Mouse (Mus musculus) urinary bladder, postnatal 4 days (tissue): ENCODE measurements around the gene Ankrd34a.
"Not testable (repeated sequence)": the region's sequence is repeated elsewhere in the genome, so short reads cannot be mapped to it uniquely, and the experiment has no call there.

Experiments used
- DNase-seq, 2 experiments: peaks; one replicate each; pipeline ENCODE4 v3.0.0; 2021 to 2022; ENCODE audit warnings: low spot score in 2 of 2

The Ankrd34a gene

GRCm38 (mm10) chr3:96579885-96580454, 16.5 kb upstream of the Ankrd34a start:
- DNase-seq: peak; percentile 86 to 91

GRCm38 (mm10) chr3:96581141-96581540, 15.3 kb upstream of the Ankrd34a start:
- no peak for DNase-seq

- no peak for DNase-seq
Measured at GRCm38 (mm10) chr3:96581771-96582515, 14.5 kb upstream of the Ankrd34a start.

DNA sequence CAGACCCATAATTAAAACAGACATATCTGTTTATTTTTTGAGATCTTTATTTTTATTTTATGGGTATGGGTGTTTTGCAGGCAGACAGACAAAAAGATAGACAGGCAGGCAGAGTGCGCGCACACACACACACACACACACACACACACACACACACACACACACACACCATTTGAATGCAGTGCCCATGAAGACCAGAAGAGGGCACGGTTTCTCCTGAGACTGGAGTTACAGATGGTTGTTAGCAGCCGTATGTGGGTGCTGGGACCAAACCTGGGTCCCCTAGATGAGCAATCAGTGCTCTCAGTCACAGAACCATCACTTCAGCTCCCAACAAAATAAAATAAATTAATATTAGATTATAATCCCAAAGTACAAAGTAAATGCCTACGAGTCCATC, 13.1 kb upstream of the Ankrd34a start:
- no peak for DNase-seq

DNA sequence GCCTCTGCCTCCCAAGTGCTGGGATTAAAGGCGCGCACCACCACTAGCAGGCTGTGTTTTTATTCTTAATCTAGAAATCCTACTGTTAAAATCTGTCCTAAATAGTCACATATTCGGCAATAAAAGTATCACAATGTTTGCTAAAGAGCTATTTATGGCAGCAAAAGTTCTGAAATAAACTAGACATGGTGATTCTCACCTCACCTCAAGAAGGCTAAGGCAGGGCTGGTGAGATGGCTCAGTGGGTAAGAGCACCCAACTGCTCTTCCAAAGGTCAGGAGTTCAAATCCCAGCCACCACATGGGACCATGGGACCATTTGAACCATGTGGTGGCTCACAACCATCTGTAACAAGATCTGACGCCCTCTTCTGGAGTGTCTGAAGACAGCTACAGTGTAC, 5.8 kb upstream of the Ankrd34a start:
- no peak for DNase-seq

DNA sequence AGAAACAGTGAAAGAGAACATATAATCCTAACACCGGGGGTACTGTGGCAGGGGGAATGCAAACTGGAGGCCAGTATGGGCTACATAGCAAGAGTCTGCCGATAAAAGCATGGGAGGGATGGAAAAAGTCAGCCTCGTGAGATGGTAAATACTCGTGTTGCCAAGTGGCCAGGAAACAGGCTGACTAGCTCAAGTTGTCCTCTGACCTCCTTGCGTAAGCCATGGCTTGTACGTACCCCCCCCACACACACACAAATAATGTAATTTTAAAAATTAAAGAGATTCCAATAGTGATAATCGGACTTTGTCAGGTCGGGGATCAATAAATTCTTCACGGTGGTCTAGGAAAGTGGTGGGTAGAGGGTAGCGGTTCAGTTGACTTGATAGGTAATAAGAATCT, 3.1 kb upstream of the Ankrd34a start:
- no peak for DNase-seq

DNA sequence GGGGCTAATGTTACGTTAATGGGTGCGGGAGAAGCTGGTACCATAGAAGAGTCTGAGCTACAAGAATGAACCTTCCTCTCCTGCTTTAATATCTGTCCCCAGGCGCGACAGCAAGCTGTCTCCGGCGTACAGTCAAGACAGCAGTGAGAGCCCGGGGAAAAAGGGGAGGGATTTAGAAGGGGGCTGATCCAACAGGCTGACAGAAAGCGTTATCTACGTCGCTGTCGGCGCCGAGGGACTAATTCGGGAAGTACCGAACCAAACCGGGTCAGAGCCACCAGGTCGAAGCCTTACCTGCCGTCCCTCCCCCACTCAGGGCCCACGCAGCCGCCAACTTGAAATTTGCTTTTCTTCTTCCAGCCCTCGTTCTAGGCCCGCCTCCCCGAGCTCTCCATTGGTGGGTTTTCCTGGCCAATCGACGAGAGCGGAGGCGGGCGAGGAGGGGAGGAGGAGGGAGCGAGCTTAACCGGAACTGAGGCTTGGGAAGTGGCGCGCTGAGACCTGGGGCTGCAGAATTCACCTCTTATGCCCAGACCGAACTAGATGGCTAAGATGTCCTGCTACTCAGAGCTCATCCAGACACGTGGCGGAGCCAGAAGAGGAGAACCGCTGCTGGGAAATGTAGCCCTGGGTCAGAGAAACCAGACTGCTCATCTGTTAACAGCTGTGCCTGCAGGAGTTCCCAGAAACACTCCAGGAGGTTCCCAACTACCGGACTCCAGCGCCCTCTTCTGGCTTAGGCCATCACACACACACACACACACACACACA, 2.5 kb upstream of the Ankrd34a start, which contains the start of gene Polr3gl:
Gene Polr3gl, minus strand, starts transcription at position 392 of the 771 bp plus-strand sequence.
- peak; percentile 89 to 94 for DNase-seq

DNA sequence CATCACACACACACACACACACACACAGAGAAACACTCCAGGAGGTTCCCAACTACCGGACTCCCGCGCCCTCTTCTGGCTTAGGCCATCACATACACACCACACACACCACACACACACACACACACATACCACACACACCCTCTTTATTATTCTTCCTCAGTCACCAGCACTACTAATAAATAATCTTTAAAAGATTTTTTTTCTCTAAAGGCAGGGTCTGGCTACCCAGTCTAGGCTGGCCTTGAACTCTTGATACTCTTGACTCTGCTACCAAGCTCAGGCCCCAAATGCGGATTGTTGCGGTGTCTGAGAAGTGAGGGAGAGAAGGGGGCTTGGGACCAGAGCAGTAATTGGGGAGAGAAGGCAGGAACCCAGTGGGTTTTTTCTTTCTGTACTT, 1.6 kb upstream of the Ankrd34a start:
- no peak for DNase-seq

DNA sequence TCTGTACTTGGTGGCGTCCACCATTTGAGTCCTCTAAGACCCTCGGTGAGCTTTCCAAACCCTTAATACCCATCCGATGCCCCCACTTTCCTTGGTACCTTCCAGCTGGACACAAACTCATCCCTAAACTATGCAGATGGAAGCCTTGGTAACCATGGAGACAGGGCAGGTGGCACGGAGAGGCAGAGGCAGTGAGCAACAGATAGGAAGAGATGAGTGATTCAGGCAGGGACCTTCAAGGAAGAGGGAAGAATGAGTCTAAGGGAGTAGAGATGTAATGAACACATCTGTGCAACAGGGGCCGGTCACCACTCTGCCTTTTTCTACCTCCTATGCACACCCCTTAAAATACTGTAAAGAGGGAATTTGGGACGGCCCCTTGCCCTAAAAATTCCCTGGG, 775 bp upstream of the Ankrd34a start:
- no peak for DNase-seq

GRCm38 (mm10) chr3:96596855-96597254, 419 bp downstream of the Ankrd34a start:
- no peak for DNase-seq

DNA sequence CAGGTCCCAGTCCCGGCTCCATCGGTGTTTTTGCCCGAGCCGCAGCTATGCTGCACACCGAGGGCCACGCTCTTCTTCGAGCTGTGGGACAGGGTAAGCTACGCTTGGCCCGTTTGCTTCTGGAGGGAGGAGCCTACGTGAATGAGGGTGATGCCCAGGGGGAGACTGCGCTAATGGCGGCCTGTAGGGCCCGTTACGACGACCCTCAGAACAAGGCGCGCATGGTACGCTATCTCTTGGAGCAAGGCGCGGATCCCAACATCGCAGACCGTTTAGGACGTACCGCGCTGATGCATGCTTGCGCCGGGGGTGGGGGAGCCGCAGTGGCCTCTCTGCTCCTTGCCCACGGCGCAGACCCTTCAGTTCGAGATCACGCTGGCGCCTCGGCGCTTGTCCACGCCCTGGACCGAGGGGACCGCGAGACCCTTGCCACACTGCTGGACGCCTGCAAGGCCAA, 1.0 kb downstream of the Ankrd34a start:
- no peak for DNase-seq

DNA sequence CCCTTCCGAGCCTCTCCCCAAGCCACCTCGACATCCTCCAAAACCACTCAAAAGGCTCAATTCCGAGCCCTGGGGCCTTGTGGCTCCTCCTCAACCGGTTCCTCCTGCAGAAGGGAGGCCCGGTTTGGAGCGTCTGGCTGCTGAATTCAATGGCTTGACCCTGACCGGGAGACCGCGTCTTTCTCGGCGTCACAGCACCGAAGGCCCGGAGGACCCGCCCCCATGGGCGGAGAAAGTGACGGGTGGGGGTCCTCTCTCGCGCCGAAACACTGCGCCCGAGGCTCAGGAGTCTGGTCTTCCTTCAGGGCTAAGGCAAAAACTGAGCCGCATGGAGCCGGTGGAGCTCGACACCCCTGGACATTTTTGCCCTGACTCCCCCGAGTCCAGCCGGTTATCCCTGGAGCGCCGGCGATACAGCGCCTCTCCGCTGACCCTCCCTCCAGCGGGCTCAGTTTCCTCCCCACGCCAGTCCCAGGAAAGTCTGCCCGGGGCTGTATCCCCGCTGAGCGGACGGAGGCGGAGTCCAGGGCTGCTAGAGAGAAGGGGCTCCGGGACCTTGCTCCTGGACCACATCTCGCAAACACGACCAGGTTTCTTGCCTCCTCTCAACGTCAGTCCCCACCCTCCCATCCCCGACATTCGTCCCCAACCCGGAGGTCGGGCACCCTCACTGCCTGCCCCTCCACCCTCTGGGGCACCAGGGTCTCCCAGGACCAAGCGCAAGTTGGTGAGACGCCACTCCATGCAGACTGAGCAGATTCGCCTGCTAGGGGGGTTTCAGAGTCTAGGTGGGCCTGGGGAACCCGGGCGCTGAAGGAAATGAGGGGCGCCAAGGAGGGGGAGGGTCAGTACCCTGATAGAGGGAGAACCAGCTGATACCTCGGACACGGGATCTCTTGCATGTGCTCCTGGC, 2.0 kb downstream of the Ankrd34a start:
- DNase-seq: peak in 1 of 2 experiments; percentile 70

- DNase-seq: no peak
Measured at GRCm38 (mm10) chr3:96599069-96599393, 2.6 kb downstream of the Ankrd34a start.

- DNase-seq: no peak
Measured at GRCm38 (mm10) chr3:96599411-96599810, 3.0 kb downstream of the Ankrd34a start.

- DNase-seq: peak; percentile 91 to 92
Measured at GRCm38 (mm10) chr3:96600639-96601250, 4.3 kb downstream of the Ankrd34a start, which contains the start of gene Lix1l. Gene Lix1l, plus strand, starts transcription at chr3:96601149.

DNA sequence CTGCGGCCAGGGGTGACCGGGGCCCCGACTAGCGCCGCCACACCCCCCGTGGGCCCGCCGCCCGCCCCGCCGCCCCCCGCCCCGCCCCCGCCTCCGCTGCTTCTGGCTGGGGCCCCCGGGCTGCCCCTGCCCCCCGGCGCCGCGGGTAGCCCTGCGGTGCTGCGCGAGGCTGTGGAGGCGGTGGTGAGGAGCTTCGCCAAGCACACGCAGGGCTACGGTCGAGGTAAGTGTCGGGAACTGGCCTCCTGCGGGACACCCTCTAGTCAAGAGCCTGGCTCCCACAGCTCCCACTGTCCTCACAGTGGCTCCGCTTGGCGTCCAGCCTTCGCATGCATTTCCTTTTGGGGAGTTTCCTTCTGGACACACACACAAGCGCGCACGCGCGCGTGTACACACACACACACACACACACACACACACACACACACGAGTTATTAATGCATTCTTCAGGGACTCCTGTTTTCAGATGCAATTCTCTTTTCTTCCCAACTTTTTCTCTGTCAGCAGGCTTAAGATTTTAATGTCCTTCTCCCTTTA, 4.9 kb downstream of the Ankrd34a start:
- peak; percentile 74 to 75 for DNase-seq

DNA sequence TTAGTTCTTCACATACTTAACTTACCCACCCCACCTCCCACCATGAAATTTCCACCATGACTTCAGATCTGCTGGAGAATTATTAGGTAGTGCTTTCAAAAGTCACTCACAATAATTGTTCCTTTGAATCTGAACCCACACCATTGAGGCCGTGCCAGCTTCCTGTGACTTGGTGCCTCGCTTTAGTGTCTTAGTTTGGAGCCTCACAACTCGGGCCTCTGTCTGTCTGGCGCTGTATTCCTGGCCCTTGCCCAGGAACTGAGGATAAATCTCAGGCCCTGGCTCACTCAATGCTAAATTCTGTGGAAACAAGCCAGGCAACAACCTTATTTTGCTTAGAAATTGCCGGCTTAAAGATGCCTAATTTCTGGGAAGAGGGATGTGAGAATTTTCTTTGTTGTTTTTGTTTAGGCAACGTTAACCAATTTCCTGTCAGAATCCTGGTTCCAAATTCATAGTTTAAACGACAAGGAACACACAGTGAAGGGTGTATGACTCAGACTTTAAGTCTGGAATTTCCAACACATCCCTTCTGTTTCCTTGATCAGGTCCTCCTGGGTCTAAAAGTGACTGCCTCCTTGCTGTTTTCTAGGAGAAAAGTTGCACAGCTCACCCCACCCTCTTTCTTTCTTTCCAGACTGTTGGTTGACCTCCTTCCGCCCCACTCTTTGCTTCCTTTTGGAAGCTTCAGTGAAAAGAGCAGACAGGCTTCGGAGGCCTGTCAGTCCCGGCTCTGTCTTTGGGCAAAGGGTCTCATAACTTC, 5.7 kb downstream of the Ankrd34a start:
- DNase-seq: peak in 1 of 2 experiments; percentile 48

GRCm38 (mm10) chr3:96602704-96603084, 6.3 kb downstream of the Ankrd34a start:
- DNase-seq: no peak

- no peak for DNase-seq
Measured at GRCm38 (mm10) chr3:96603311-96603710, 6.9 kb downstream of the Ankrd34a start.

DNA sequence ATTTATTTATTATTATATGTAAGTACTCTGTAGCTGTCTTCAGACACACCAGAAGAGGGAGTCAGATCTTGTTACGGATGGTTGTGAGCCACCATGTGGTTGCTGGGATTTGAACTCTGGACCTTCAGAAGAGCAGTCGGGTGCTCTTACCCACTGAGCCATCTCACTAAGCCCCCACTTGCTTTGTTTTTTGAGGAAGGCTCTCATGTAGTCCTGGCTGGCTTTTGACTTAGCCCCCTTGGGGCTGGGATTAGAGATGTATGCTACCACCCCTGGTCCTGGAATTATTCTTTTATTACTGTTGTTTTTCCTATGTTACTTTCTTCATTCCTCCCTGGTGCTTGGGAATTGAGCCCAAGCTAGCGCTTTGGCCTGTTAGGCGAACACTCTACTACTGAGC, 9.6 kb downstream of the Ankrd34a start:
- not testable (repeated sequence) for DNase-seq
